Mouse (Mus musculus) heart, postnatal 4 days (tissue): Measurements from ENCODE around the gene Fam53a. TPM values are rescaled to one million over a fixed set of nuclear protein-coding genes. Genes with fewer than 3 reads are reported as not detected.
A peak's percentile ranks its signal among the peaks of the same experiment; 100 is the strongest.

Source experiments
- DNase-seq: peaks from one replicate; pipeline ENCODE4 v3.0.0; 2021
- total RNA-seq, 2 experiments: library from RNA; stranded (reverse); gene quantifications; 2 replicates each; pipeline ENCODE4 v1.2.3; 2021

Gene Fam53a
- 10 to 100 TPM; 27.3 to 31.4 TPM for total RNA-seq

- peak; percentile 100 for DNase-seq
These were observed at the start of gene Fam53a, which contains the start of gene Gm9903 for GRCm38 (mm10) chr5:33629301-33629987. Gene Fam53a (minus strand): TSS chr5:33629635. Gene Gm9903 (plus strand): TSS chr5:33629925.

GRCm38 (mm10) chr5:33678244-33678643, 48.8 kb upstream of the Fam53a start:
- DNase-seq, result no peak

- peak; percentile 61 for DNase-seq
These were observed 46.5 kb upstream of the Fam53a start for GRCm38 (mm10) chr5:33675964-33676363.

- DNase-seq, result no peak
These were observed 45.0 kb upstream of the Fam53a start for GRCm38 (mm10) chr5:33674439-33674838.

- no peak for DNase-seq
These were observed 42.2 kb upstream of the Fam53a start for GRCm38 (mm10) chr5:33671659-33672058.

- DNase-seq, result peak; percentile 49
These were observed 38.8 kb upstream of the Fam53a start for GRCm38 (mm10) chr5:33668223-33668622.

- DNase-seq, result no peak
These were observed 29.2 kb upstream of the Fam53a start for GRCm38 (mm10) chr5:33658664-33659050.

GRCm38 (mm10) chr5:33657787-33658663, 28.6 kb upstream of the Fam53a start, which contains the start of the genes Tacc3 and Tmem129:
Gene Tacc3 (plus strand): TSS chr5:33658128.
Gene Tmem129 (minus strand): TSS chr5:33658416.
- DNase-seq, result peak; percentile 97

GRCm38 (mm10) chr5:33657251-33657786, 27.9 kb upstream of the Fam53a start:
- no peak for DNase-seq

- no peak for DNase-seq
These were observed 27.3 kb upstream of the Fam53a start for GRCm38 (mm10) chr5:33656739-33657138.

GRCm38 (mm10) chr5:33655251-33655840, 25.9 kb upstream of the Fam53a start:
- no peak for DNase-seq

GRCm38 (mm10) chr5:33654424-33654823, 25.0 kb upstream of the Fam53a start:
- no peak for DNase-seq

GRCm38 (mm10) chr5:33652783-33653173, 23.3 kb upstream of the Fam53a start:
- DNase-seq, result no peak

GRCm38 (mm10) chr5:33651921-33652782, 22.7 kb upstream of the Fam53a start, which contains the start of gene Slbp:
Gene Slbp (minus strand): TSS chr5:33652574.
- peak; percentile 97 for DNase-seq

GRCm38 (mm10) chr5:33651541-33651920, 22.1 kb upstream of the Fam53a start:
- DNase-seq, result no peak

- no peak for DNase-seq
These were observed 21.6 kb upstream of the Fam53a start for GRCm38 (mm10) chr5:33651017-33651416.

- DNase-seq, result peak; percentile 66
These were observed 11.2 kb upstream of the Fam53a start for GRCm38 (mm10) chr5:33640652-33641051.

GRCm38 (mm10) chr5:33638826-33639225, 9.4 kb upstream of the Fam53a start:
- no peak for DNase-seq

- no peak for DNase-seq
These were observed 8.3 kb upstream of the Fam53a start for GRCm38 (mm10) chr5:33637606-33638350.

GRCm38 (mm10) chr5:33635361-33635760, 5.9 kb upstream of the Fam53a start:
- no peak for DNase-seq

- no peak for DNase-seq
These were observed 3.1 kb upstream of the Fam53a start for GRCm38 (mm10) chr5:33632526-33632925.
